Mouse (Mus musculus) embryonic fibroblast, embryonic 13.5 days (primary cell): ENCODE data around the gene Bcat2.

ENCODE experiments used
- CTCF ChIP-seq: IDR thresholded peaks from 2 replicates; pipeline ENCODE4 v1.5.1; 2011; ENCODE audit warnings: mild to moderate bottlenecking, control low read depth, low read length, moderate library complexity, borderline replicate concordance; ENCODE audit not compliant: insufficient read depth
- POLR2A ChIP-seq: IDR thresholded peaks from 2 replicates; pipeline ENCODE4 v1.6.1; 2011; ENCODE audit warnings: low read depth, mild to moderate bottlenecking, control low read depth, low read length, moderate library complexity

- no peak for TF ChIP-seq POLR2A
- TF ChIP-seq CTCF = no peak
These were observed 31.6 kb upstream of the Bcat2 start for GRCm38 (mm10) chr7:45538163-45539041.
